Mouse (Mus musculus): ENCODE data around the gene BC052040.

GRCm38 (mm10) chr2:115699032-115699431, 117.5 kb downstream of the BC052040 start:
- TF ChIP-seq CTCF (IDR thresholded peaks at IDR 0.05; ENCODE audit: borderline replicate concordance, insufficient read depth, low read length) (no peak), POLR2A (IDR thresholded peaks at IDR 0.05; ENCODE audit: low read depth, low read length) (no peak)

Data from embryonic fibroblast, embryonic 13.5 days (primary cell).